Mouse (Mus musculus) liver, adult (tissue): ENCODE data around the gene Cd3eap.

ENCODE experiments used
- GATA4 ChIP-seq: IDR thresholded peaks from 2 replicates; pipeline ENCODE4 v1.6.1; 2014; ENCODE audit warnings: mild to moderate bottlenecking, low read length; ENCODE audit not compliant: insufficient replicate concordance

Gene Cd3eap

GRCm38 (mm10) chr7:19344938-19345471 is 14.3 kb downstream of the Cd3eap start:
- TF ChIP-seq GATA4: no peak

- no peak for TF ChIP-seq GATA4
Measured at GRCm38 (mm10) chr7:19344237-19344847, 14.9 kb downstream of the Cd3eap start, which contains the start of gene Ercc1. Ercc1 (plus strand) TSS chr7:19344778.

GRCm38 (mm10) chr7:19343210-19343808 is 16.0 kb downstream of the Cd3eap start:
- no peak for TF ChIP-seq GATA4

DNA sequence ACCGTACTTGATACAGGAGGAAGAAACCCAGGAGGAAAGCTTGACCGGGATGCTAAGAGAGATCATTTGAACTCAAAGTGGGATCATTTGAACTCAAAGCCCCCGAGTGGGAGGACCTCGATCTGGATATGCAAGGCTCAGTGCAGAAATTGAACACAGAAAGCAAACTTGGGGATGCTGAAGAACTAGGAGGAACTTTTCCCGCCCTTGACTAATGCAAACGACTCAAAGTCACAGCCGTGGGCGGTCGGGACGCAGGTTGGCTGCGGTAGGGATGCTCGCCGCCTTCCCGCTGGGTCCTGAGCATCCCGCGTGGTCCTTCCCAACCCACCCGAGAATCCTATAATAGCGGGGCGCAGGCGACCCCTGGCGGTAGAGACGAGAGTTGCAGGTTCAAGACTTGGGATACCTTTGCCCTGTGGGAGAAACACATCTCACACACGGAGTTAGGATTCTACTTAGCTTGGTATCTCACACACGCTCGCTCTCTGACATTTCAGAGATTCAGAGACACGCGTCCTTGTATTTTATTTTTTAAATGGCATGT is 16.7 kb downstream of the Cd3eap start:
- no peak for TF ChIP-seq GATA4

- TF ChIP-seq GATA4: no peak
Measured at GRCm38 (mm10) chr7:19341761-19342409, 17.4 kb downstream of the Cd3eap start.

DNA sequence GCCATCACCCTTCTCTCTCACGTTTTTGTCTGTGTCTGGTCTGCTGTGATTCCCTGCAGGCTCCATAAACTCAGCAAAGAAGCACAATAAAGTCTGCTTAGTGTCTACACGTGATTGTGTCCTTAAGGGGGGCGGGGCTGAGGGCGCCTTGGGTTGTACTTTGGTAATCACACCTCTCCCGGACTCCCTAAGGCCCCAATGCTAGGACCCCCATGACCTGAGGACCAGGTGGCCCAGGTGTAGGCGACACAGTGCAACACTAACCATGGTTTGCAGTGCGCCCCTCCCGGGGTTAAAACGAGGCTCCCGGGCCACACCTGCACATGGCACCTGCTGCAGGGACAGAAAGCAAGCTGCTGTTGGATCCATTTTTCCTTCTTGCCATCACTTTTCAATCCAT is 18.0 kb downstream of the Cd3eap start:
- TF ChIP-seq GATA4: no peak

GRCm38 (mm10) chr7:19338596-19338995 is 20.7 kb downstream of the Cd3eap start:
- TF ChIP-seq GATA4: no peak

DNA sequence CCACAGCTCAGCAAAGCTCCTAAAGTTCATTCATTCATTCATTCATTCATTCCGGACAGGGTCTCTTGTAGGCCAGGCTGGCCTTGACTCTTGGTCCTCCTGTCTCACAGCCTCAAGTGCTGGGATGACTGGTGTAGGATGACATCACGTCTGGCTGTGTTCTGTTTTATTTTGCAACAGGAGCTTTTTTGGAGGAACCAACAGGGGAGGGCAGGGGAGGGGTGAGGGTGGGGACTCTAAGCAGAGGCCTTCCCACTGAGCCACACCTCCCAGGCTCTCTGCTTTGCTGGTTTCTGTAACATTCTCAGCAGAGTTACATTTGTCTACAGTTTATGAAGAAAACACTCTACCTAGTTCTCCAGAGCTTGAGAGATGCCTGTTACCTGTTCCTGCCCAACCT is 21.2 kb downstream of the Cd3eap start:
- no peak for TF ChIP-seq GATA4

- no peak for TF ChIP-seq GATA4
Measured at GRCm38 (mm10) chr7:19337122-19337521, 22.2 kb downstream of the Cd3eap start.

DNA sequence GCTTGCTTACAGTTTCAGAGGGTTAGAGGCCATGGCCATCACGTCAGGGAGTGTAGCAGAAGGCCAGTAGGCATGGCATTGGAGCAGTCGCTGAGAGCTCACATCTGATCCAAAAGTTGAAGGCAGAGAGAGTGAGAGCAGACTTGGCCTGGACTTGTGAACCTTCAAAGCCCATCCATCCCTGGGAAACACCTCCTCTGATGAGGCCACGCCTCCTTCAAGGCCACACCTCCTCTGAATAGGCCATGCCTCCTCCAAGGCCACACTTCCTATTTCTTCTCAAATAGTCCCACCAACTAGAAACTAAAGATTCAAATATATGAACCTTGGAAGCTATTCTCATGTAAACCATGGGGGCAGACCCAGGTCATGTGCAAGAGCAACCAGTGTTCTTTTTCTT is 23.7 kb downstream of the Cd3eap start:
- no peak for TF ChIP-seq GATA4

GRCm38 (mm10) chr7:19332709-19333352 is 26.5 kb downstream of the Cd3eap start:
- peak; percentile 92; the same call in 1 of the 2 replicates for TF ChIP-seq GATA4

DNA sequence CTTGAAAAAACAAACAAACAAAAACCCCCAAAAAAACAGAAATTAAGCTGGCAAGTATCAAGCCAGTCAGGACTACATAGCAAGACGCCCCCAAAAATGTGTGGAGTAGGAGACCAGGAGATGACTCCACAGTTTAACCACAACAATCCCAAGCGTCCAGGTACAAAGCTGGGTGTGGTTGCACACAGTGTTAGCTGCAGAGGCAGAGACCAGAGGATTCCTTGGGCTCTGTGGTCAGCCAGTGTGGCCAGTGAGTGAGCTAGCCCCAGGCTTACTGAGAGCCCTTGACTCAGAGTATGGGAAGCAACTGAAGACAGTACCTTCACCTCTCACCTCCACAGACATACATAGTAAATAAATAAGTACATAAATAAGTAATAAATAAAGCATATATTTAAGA is 27.4 kb downstream of the Cd3eap start:
- no peak for TF ChIP-seq GATA4

GRCm38 (mm10) chr7:19328425-19328824 is 30.9 kb downstream of the Cd3eap start:
- no peak for TF ChIP-seq GATA4

DNA sequence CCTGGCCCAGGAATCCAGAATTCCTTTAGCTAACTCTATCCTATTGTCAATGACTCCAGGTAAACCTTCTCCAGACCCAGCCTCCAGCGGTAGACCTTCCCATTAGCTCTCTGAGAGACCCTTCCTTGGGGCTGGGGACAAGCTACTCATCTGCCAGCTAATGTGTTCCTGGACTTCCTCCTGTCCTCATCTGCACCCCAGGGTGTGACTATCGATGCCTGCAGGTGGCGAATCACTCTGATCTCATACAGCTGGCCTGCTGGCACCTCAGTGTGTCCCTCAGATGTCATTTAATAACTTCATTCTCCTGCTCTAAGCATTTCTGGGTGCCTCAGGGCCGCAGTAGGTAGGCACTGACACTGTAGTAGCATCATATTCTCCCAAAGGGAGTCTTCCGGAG is 31.5 kb downstream of the Cd3eap start:
- TF ChIP-seq GATA4: no peak

DNA sequence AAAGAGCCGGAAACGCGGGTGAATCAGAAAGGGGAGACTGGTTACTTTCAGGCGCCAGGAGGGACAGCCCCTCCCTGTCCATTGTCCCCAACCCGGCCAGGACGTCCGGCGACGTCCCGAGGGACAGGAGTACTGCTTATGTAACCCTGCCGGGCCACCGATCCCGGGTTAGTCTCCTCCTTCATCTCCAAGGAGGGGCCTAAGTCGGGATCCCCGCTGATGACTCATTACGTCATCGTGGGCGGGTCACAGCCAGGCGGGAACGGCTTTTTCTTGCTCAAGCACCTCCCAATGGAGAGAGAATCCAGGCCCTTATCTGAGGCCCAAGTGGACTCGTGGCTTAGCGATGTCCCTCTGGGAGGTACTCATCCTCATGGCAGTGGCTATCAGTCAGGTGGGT is 32.2 kb downstream of the Cd3eap start:
- peak; percentile 26; the same call in 1 of the 2 replicates for TF ChIP-seq GATA4
